ENCODE assay signal across 22 mouse cellular contexts in genomic region chr13:52474807-52475206, GRCm38 (mm10). TPM values are rescaled to one million over a fixed set of nuclear protein-coding genes. Genes with fewer than 3 reads are reported as not detected.
"Had no signal": no experiment of that assay in that cellular context is flagged by ENCODE, and none has a peak within 500 bp of the region (broad histone marks: within the 10 kb centered on the region; RNA-seq: fewer than 3 reads in every experiment).

No protein-coding gene starts in this region.

- H3K27ac ChIP-seq: heart, embryonic 10.5 days; hindbrain, embryonic 13.5 days; hindbrain, embryonic 15.5 days; hindbrain, postnatal 0 days; limb, embryonic 13.5 days; limb, embryonic 15.5 days had no signal

- H3K9me3 ChIP-seq: heart, embryonic 10.5 days; heart, embryonic 12.5 days; hindbrain, embryonic 13.5 days; hindbrain, embryonic 15.5 days; limb, embryonic 13.5 days; limb, embryonic 15.5 days had no signal

- H3K4me3 ChIP-seq: heart, embryonic 10.5 days; heart, embryonic 12.5 days; hindbrain, embryonic 13.5 days; hindbrain, embryonic 15.5 days; limb, embryonic 13.5 days; limb, embryonic 15.5 days had no signal

- H3K4me2 ChIP-seq: heart, embryonic 12.5 days; hindbrain, embryonic 13.5 days; hindbrain, embryonic 15.5 days; limb, embryonic 13.5 days; limb, embryonic 15.5 days had no signal

- H3K4me1 ChIP-seq: heart, embryonic 10.5 days; limb, embryonic 15.5 days had no signal

- DNase-seq: forebrain, postnatal 0 days; gastrocnemius, postnatal 14 days; gastrocnemius, postnatal 36 days; heart, adult 18-20 months; heart, postnatal 10 days; heart, postnatal 36 days; kidney, adult 11 months; kidney, adult 8-10 months; kidney, postnatal 14 days; kidney, postnatal 36 days; layer of hippocampus, adult 9-11 months; layer of hippocampus, postnatal 36 days; left cerebral cortex, postnatal 4 days had no signal

- H3K27me3 ChIP-seq: heart, embryonic 12.5 days; hindbrain, embryonic 13.5 days; hindbrain, embryonic 15.5 days; limb, embryonic 13.5 days; limb, embryonic 15.5 days had no signal

- H3K36me3 ChIP-seq: heart, embryonic 10.5 days; heart, embryonic 12.5 days; hindbrain, embryonic 13.5 days; hindbrain, embryonic 15.5 days; limb, embryonic 13.5 days; limb, embryonic 15.5 days had no signal

- H3K9ac ChIP-seq: forebrain, postnatal 0 days; heart, embryonic 12.5 days; hindbrain, embryonic 13.5 days; hindbrain, embryonic 15.5 days; limb, embryonic 13.5 days; limb, embryonic 15.5 days had no signal

- ATAC-seq: forebrain, postnatal 0 days; hindbrain, postnatal 0 days; intestine, embryonic 16.5 days had no signal

RNA-seq across cellular contexts. Expression of gene Diras2, which starts 56.3 kb away (rescaled TPM):
- total RNA-seq: liver, adult 2 months had no signal
